Mouse (Mus musculus): Measurements from ENCODE around the gene Adk.

DNA sequence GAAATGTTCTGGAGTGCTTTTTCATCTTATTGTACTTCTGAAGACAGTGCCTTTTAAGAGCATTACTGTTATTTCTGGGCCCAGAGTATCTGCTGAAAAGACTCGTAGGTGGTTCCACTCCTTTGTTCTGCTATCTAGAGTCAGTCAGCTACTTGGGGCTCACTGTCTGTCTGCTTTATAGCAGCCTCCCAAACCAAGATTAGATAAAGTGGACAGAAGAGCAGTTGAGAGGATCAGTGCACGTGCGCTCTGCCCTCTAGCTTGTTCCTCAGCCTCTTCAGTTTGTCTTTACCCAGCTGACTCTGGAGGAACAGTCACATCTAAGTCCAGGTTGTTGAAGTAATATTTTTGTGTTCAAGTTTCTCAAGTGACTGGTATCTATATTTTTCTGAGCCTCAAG, 21.6 kb downstream of the Adk start:
- TF ChIP-seq CTCF (IDR thresholded peaks at IDR 0.05; ENCODE audit: low read depth, low read length) (no peak), POLR2A (IDR thresholded peaks at IDR 0.05; ENCODE audit: borderline replicate concordance, low read depth, low read length) (no peak)

Data from bone marrow macrophage, adult 2 months (primary cell).